Mouse (Mus musculus) liver, postnatal 0 days (tissue): ENCODE results near the gene Sec22c.

Source experiments
- CTCF ChIP-seq: sonication (generic); IDR thresholded peaks from 2 replicates; pipeline ENCODE4 v1.5.1; 2016; ENCODE audit warnings: antibody characterized with exemption, low read depth
- EP300 ChIP-seq: IDR thresholded peaks from 2 replicates; pipeline ENCODE4 v1.6.1; 2016; ENCODE audit warnings: antibody characterized with exemption, low read depth, mild to moderate bottlenecking

GRCm38 (mm10) chr9:121681191-121681590 is 24.1 kb downstream of the Sec22c start:
- TF ChIP-seq CTCF (no peak), EP300 (no peak)
